Mouse (Mus musculus): Measurements from ENCODE around the gene Gm20814.
"Not testable (repeated sequence)": the region's sequence is repeated elsewhere in the genome, so short reads cannot be mapped to it uniquely, and the experiment has no call there.

The Gm20814 gene

DNA sequence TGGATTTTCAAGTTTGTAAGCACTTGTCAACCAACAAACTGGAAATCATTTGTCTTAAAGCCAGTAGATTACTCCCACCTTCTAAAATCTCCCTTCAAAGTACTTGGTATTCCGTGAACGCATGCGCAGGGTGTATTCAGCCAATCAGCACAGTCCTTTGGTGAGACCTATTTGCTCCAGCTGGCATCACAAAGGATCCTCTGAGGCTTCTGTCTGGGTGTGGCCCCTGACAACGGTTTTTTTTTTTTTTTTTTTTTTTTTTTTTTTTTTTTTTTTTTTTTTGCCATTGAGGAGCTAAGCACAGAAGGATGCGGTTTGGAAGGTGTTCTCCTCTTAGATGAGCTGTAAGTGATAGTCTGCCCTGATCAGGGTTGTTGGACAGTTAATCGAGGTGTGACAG is at the start of gene Gm20814:
Gm20814 (plus strand) TSS at position 301 of the 400 bp plus-strand sequence.
- DNase-seq (ENCODE audit: low spot score in 2 of 2), result not testable (repeated sequence)
